Mouse (Mus musculus): ENCODE results near the gene Rnf5.
A peak's percentile ranks its signal among the peaks of the same experiment; 100 is the strongest.

The Rnf5 gene

GRCm38 (mm10) chr17:34631647-34632046, 28.2 kb upstream of the Rnf5 start:
- no peak for DNase-seq

- no peak for DNase-seq
Observed at GRCm38 (mm10) chr17:34630761-34631301, 27.3 kb upstream of the Rnf5 start.

- DNase-seq: no peak
Observed at GRCm38 (mm10) chr17:34629796-34630603, 26.5 kb upstream of the Rnf5 start.

GRCm38 (mm10) chr17:34629221-34629751, 25.8 kb upstream of the Rnf5 start, which contains the start of gene Prrt1:
Gene Prrt1, plus strand, starts transcription at chr17:34629533.
- DNase-seq: peak; percentile 54

- no peak for DNase-seq
Observed at GRCm38 (mm10) chr17:34628644-34628967, 25.1 kb upstream of the Rnf5 start.

- no peak for DNase-seq
Observed at GRCm38 (mm10) chr17:34627943-34628643, 24.6 kb upstream of the Rnf5 start, which contains the start of gene Ppt2. Gene Ppt2, minus strand, starts transcription at chr17:34628510.

- DNase-seq: peak; percentile 78
Observed at GRCm38 (mm10) chr17:34627093-34627942, 23.8 kb upstream of the Rnf5 start.

- DNase-seq: no peak
Observed at GRCm38 (mm10) chr17:34626773-34627092, 23.2 kb upstream of the Rnf5 start.

GRCm38 (mm10) chr17:34626062-34626772, 22.7 kb upstream of the Rnf5 start:
- DNase-seq: no peak

- no peak for DNase-seq
Observed at GRCm38 (mm10) chr17:34624981-34625380, 21.5 kb upstream of the Rnf5 start.

GRCm38 (mm10) chr17:34623161-34623560, 19.7 kb upstream of the Rnf5 start:
- no peak for DNase-seq

- no peak for DNase-seq
Observed at GRCm38 (mm10) chr17:34621006-34621405, 17.5 kb upstream of the Rnf5 start.

GRCm38 (mm10) chr17:34618999-34619398, 15.5 kb upstream of the Rnf5 start:
- DNase-seq: no peak

- DNase-seq: no peak
Observed at GRCm38 (mm10) chr17:34615871-34616270, 12.4 kb upstream of the Rnf5 start, which contains the start of gene Egfl8. Gene Egfl8, minus strand, starts transcription at chr17:34615971.

GRCm38 (mm10) chr17:34613830-34614229, 10.3 kb upstream of the Rnf5 start:
- DNase-seq: no peak

- DNase-seq: no peak
Observed at GRCm38 (mm10) chr17:34613054-34613645, 9.7 kb upstream of the Rnf5 start.

GRCm38 (mm10) chr17:34611050-34611449, 7.6 kb upstream of the Rnf5 start:
- DNase-seq: no peak

GRCm38 (mm10) chr17:34607997-34608396, 4.5 kb upstream of the Rnf5 start:
- DNase-seq: no peak

GRCm38 (mm10) chr17:34606186-34607039, 2.9 kb upstream of the Rnf5 start:
- no peak for DNase-seq

GRCm38 (mm10) chr17:34605609-34606008, 2.1 kb upstream of the Rnf5 start:
- peak; percentile 98 for DNase-seq
